Mouse (Mus musculus) thymus, postnatal 25 days (tissue): ENCODE measurements around the gene Otulinl.
"Not testable (repeated sequence)": the region's sequence is repeated elsewhere in the genome, so short reads cannot be mapped to it uniquely, and the experiment has no call there.

Source experiments
- DNase-seq: peaks from one replicate; pipeline ENCODE4 v3.0.0; 2022

Otulinl gene

DNA sequence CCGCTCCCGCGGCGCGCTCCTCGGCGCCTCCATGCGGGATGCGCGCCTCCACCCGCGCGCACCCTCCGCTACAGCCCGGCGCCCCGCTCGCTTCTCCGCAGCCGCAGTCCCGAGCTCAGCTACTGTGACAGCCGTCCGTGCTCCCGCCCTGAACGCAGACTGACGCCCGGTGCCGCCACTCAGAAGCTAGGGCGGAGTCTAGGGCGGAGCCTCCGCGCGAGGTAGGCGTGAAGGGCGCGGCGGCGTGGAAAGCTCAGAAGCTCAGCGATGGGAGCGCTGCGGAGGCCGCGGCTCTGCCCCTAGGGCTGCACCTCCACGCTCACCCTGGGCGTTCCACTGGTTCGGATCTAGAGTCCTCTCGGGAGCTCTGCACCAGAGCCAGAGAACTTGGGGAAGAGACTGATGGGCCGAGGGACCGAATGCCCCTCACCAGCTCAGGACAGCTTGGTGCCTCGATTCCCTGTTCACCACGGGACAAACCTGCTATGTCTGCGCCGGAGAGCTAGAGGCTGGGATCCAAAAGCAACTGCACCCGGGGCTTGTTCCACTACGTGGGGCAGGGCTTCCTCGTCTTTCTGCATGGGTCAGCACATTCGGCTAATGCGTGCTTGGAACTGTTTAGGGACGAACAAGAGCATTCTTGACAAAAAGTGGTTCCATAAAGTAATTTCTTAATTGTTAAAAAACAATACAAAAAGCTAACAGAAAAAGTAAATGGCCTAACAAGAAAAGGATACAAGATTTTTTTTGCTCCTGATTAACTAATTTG lies at the start of gene Otulinl:
Gene Otulinl, minus strand, starts transcription at position 161 of the 769 bp plus-strand sequence.
- DNase-seq, result peak; percentile 99

DNA sequence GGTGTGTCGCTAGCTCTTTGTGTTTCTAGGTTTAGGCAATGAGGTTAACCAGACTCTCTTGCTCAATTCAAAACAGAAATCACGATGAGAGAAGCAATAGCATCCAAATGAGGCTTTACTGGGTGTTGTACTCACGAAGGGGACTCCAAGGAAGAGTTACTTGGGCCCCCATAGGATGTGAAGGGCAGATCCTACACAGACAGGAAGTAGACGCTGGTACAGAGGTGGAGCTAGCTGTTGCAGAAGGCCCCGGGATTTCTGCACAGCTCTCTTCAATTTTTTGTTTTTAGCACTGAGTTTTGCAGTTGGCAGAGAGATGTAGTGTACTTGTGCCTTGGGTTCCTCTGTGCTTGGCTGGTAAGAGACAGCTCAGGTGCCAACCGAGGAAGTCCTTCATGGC lies 44.8 kb upstream of the Otulinl start:
- peak; percentile 40 for DNase-seq

DNA sequence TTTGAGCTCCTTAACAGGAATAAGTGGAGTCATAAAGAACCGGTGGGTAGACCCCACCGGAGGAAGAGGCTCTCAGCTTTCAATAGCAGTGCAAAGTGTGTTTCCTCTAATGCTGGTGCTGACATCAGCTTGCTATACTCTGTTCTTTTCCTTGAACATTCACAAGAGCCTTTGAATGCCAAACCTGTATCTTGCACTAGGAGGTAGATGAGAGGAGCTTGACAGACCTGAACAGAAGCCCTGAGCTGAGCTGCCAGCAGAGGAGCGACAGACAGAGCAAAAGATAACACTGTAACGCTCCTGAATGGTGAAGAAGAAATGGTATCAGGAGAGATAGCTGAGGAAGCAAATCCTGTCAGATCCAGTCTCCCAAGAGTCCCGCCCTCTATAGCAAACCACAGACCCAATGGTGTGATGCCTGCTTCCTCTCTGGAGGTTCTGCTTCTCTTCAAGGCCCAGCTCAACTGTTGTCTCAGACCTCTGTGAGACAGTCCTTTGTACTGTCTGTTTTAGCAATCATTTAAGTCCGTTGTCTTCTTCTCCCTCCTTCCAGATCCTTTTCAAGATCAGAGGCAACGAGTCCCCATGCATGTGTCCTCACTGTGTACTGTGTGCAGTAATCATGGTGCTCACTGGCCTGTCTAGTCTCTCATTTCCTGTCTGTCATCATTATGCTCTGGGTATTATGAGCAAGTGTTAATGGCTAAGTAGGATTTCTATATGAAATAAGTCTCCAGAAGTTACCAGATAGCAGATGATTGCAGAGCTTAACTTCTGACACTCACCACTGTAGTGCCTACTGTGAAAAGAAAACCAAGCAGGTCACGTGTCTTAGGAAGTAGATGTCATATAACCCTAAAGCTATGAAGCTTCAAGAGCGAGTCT lies 43.7 kb upstream of the Otulinl start:
- peak; percentile 24 for DNase-seq

DNA sequence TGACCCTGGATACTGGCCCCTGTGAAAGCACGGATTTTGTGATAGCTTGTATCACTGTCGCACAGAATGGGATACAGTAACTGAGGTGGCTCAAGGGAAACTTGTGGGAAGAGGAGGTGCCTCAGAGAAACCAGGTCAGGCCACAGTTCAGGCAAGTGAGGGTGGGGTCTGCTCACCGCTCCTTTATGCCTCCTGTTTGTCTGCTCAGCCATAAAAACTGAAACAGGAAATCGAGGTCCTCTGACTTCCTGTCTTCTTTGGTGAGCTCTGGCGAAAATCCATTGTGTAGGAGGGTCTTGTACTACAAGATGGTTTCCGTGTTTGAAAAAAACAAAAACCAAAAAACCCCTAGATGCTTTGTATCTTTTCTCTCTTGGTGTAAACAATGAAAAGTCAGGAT lies 42.9 kb upstream of the Otulinl start:
- DNase-seq, result peak; percentile 54

DNA sequence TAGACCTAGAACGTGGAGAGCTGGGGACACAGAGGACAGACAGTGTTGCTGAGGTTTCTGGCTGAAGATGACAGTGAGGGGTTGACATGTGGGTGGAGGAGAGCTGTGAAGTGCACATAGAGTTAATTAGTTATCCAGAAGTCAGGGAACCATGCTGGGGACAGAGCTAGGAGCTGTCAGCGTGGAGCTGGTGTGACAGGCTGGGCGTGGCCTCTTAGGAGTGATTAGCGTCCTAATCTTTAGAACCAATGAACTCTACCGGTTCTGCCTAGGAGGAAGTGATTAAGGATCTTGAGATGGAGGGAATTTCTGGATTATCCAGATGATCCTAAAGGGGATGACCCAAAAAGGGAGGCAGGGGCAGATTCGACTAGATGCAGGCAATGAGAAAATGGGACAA lies 42.4 kb upstream of the Otulinl start:
- no peak for DNase-seq

DNA sequence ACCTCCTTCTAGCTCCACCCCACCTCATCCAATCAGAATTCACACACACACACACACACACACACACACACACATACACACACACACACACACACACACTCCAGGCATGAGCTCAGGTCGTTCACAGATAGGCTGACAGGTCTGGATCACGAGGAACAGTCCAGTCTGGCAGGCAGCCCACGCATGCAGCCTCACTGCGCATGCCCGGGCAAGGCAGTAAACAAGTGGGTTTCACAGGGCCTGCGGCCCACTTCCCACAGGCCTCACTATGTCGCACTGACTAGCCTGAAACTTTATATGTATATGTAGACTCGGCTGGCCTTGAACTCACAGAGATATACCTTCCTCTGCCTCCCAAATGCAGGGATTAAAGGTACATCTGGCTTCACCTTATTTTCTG lies 38.9 kb upstream of the Otulinl start:
- DNase-seq, result not testable (repeated sequence)

DNA sequence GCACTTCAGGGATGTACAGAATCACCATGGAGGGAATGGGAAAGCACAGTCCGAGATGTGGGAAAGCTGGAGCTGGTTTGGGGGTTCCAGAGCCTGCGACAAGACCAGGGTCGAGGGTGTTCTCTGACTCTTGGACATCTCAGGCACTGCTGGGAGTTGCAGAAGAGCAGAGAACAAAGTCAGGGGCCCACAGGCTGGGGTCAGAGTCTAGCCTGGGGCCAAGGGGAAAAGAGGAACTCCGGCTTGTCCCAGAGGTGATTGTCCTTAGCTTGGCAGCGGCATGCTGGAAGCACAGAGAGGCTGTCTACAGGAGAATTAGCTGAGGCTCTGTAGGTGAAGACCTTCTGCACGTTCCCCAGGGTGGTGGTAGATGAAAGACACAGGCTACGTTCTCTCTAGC lies 37.3 kb upstream of the Otulinl start:
- DNase-seq, result no peak

DNA sequence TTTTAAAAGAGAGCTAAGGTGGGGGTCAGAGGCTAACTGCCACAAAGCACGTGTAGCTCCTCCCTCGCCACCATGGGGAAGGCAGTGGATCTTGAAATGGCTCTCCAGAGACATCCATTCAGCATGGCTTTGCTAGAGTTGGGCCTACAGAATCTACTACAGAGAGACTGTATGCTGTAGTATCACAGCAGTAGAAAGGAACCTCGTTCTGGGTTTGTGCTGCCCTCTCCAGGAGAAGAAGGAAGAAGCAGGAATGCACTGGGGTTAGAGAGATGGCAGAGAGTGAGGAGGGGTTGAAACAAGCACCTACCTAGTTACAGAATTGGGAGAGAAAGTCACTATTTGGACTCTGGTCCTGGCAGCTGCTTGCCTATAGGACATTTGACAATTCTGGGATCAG lies 34.0 kb upstream of the Otulinl start:
- peak; percentile 80 for DNase-seq

DNA sequence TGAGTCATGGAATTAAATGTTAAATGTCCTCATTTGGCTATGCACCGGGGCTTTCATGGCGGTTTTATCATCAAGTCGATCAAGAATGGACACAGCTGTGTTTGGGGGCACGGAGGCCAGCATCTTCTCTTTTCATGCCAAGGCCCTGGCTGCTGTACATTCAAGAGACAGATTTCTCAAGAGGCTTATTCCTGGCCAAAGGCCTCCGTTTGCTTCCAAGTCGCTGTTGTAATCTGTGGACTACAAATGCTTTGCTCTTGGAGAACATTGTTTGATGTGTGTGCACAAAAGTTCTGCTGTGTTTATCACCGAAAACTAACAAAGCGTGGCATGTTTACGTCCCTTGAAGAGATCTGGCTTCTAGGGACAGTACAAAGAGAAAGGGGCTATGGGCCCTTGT lies 29.3 kb upstream of the Otulinl start:
- no peak for DNase-seq

DNA sequence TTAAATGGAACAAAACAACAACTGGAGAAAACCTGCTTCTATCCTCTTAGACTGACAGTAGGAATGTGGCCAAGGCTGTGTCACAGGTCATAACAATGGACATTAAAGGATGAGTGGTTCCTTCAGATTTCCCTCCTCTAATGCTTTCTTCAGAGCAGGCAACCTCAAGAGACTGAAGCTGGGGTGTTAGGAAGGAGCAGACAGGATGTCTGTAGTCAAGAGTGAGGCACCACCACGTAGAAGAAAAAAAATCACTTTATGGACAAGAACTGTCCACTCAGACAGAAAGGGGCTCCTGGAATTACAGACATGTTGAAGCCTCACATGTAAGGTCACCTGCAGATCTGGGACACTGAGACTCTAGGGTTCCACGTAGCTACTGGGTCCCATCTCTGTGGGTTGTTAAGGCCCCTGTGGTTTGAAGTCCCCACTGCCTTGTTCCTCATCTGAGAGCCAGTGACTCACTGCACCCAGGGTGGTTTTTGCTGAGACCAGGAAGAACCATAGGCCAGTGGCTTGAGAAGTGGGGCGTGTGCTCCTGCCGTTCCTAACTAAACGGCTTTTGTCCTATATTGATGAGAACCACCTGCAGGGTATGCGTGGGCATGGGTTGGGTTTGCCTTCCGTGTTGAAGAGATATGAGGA lies 27.7 kb upstream of the Otulinl start:
- no peak for DNase-seq

DNA sequence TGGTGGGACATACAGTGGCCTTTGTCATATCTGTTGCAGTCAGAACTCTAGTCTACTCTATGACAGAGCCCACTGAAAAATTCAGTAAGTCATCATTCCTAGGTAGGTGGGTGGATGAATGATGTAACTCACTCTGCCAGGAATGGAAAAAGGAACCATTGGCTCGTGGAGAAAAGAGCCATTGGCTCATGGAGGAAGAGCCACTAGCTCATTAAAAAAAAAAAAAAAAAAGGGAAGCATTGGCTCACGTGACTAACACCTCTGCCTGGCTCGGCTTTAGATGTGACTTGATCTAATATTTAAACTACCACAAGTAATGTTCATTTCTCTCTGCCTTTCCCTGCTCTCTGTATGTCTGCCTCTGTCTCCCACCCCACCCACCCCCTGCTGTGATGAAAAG lies 27.1 kb upstream of the Otulinl start:
- DNase-seq, result no peak

DNA sequence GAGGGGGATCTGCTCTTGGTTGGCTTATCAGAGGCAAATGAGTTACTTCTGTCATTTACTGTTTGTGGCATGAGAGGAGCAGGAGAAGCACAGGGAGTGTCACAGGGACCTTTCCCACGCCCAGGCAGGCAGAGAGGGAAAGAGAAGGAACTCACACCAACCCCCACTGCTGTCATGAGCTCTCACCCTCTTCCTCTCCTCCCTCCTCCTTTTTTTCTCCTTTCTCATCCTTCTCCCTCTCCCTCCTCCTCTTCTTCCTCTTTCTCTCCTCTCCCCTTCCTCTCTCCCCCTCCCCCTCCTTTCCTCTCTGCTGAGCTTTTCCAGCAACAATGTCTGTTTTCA lies 21.6 kb upstream of the Otulinl start:
- no peak for DNase-seq

DNA sequence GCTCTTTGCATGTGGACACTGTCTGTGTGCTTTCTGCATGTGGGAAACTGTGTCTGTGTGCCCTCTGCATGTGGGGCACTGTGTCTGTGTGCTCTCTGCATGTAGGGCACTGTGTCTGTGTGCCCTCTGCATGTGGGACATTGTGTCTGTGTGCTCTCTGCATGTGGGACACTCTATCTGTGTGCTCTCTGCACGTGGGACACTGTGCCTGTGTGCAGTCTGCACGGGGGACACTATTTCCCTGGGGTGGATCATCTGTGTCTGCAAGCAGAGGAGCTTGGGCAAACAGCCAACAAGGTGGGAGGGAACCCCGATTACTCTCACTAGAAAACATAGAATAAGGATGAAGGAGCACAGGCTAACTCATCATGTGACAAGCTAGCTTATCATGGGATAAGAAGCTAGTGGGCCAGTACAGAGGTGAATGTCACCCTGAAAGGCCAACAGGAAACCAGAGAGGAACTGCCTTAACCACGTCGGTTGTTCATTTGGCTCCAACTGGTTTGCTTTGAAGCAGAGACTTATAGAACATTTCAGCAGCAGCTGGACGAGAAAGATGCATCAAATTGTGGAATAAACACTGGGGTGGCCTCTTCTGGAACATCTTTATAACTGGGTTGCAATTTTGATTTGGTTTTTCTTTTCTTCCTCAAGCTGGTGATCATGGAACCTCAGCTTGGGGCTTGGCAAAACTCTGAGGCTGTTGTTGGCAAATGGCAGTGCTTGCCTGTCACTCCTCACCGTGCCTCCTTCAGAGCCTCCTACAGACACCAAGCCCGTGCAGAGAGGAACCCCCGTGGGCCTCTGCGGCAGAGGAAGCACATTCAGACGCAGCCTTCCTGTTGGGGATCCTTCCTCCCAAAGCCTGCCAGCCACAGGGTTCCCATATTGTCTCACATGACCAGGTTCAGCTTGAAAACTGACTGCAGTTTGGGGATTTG lies 20.9 kb upstream of the Otulinl start:
- peak; percentile 76 for DNase-seq

DNA sequence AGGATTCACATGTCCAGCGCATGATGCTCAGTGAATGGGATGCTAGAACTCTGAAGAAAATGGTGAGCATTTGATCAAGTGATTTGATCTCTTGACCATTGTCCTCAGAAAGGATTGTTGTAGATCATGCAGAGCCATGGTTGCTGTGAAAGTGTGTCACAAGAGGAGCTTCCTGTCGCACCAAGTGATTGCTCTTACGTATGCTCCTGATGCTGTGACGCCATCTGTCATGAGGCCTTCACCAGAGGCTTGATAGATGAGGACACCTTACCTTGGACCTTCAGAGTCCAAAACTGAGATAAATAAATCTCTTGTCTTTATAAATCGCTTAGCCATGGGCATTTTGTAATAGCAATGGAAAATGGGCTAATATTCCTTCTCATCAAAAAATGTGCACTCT lies 16.3 kb upstream of the Otulinl start:
- no peak for DNase-seq

DNA sequence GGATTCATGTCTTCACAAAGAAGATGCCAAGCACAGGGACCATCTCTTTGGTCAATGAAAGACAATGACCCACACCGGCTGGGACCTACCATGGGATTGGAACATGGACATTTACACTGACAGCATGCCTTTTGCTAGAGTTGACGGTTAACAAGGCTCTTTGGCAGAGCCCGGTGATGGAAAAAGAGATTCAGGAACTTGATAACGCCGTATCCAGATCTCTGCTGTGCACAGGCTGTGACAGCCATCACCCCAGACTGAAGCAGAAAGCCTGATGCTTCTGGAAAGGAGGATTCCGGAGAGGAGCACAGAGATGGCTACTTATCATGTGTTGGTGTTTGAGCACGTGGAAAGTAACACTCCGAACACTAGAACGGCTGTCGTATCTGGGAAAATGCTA lies 11.9 kb upstream of the Otulinl start:
- DNase-seq, result no peak

DNA sequence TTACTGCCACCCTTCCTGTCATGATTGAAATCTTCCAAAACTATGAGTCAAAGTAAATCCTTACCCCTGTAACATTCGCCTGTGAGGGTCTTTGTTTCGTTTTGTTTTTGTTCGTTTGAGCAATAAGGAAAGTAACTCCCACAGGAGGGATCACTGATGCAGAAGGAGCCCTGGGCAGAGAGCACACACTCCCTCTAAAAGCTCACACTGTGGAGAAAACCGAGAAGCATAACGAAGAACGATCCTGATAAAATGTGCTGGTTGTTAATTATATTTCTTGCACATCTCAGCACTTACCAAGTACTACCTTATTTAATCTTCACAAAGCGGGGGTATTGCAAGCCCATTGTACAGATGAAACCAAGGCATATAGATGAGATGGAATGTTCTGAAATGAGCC lies 10.8 kb upstream of the Otulinl start:
- DNase-seq, result no peak

DNA sequence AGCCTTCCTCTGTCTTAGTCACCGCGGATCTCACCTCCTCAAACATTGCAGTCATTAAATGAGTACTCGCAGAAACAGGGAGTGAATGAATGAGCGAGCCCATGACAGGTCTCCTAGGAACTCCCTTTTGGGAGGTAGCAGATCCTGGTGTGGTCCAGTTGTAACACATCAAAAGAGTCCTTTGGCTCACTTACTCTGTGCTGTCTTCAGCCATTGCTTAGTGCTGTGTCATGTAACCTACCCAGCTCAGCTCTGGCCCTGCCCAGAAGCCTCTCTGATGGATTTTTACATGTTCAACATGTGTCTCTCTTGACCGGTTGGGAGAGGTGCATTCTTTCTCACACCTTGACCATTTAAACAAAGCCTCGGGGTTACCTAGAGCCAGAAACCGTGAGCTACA lies 9.8 kb upstream of the Otulinl start:
- no peak for DNase-seq

DNA sequence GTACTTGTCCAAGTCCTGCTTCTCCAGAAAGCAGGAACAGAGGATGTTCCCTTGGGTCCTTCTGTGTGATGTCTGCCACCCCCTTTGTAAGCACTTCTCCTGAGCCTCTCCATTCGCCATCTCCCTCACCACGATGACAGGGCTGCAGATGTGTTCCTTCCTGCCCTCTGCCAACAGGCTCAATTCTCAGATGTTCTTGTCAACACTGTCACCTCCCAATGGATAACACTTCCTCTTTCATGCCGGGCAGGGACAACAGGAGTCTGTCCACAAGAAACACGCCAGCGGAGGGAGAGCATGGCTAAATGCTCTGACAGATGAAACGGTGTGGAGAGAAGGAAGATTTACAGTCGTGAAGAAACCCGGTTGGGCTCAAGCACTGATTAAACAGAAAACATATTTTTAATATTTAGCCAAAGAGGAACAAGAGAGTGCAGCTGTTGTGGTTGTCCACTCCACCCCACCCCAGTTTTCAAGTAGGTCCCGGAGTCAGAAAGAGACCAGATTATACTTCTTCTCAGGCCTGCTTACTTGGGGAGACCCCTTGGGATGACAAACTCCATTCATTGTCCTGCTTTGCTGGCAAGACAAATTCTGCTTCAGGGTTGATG lies 6.8 kb upstream of the Otulinl start:
- DNase-seq, result no peak

DNA sequence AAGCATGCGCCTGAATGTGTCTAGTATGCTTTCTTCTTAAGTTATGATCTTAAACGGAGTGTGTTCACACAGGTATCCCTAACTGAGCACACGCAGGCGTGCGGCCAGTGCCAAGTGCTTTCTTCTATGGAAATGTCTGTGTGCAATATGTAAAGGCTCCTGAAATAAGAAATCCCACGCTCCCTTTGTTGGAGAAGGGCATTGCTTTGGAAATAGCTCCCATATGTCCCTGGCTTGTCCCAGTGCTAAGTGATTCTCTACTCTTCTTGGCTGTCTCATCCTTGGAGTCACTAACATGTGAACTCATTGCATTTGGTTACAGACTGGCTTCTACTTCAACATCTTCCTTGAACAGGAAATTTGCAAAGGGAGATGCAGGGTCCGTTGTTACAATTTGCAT lies 3.4 kb upstream of the Otulinl start:
- DNase-seq, result no peak

DNA sequence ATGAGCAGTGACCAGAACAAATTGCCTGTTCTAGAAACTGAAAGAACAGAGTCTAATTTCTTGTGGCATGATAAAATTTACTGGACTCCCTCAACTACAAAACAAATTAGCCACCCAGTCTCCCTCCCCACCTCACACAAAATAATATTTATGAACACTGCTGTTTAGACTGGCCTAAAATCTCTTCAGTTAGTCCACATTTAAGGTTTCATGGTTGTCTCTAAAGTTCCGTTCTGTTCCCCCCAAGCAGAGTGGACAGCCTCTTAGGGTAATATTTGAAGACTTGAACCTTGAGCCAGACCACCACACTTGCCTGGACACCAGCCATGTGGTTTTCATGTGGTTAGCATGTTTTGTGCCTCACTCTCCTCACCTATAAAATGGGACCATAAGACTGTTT lies 1.8 kb upstream of the Otulinl start:
- DNase-seq, result no peak

DNA sequence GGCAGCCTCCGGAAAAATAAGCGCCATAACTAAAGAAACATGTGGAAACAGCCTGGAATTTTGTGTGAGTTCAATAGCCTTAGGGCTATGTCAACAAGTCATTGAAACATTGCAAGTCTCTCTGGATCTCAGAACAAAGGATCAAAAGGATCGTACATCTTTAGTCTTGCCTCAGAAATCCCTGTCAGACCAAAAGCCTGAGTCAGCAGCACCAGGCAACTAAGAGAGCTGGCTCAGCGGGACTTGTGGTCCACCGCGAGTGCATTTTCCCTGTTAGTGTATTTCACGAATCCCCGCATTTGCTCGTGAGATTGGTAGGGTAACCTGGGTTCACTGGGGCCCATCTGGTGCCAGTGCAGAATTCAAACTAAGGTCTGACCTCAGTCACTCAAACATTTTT lies 1.2 kb upstream of the Otulinl start:
- no peak for DNase-seq

DNA sequence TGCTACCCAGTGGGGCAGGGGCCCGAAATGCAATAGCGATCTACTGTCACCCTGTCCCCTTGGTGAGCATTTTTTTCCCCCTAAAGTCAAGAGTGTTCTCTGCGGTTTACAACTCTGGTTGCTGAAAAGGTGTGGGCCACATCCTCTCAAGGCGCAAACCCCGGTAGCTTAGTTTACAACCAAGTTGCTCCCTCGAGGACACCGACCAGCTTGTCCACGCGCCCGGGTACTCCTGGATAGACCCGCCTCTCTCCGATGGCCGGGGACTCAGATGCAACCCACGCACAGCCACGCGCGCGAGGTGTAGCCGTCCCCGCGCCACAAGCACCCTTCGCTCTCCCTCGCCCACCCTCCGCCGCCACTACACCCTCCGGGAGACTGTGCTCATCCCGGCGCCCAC lies 382 bp downstream of the Otulinl start:
- DNase-seq, result peak; percentile 65
